Mouse (Mus musculus) MEL (cell line): ENCODE measurements around the gene Phlda1. TPM values are rescaled to one million over a fixed set of nuclear protein-coding genes. Genes with fewer than 3 reads are reported as not detected.

Source experiments
- DNase-seq: peaks from one replicate; pipeline ENCODE4 v3.0.0; 2011; ENCODE audit warnings: low read depth, low spot score
- H3K27ac ChIP-seq: 2 replicates; pipeline ENCODE4 v1.5.1; 2012; ENCODE audit warnings: low read depth, mild to moderate bottlenecking, control low read depth, low read length, moderate library complexity; ENCODE audit not compliant: control insufficient read depth
- H3K27me3 ChIP-seq, 2 experiments: fragments of 150-350 bp in 1 of 2; sonication (generic) in 1 of 2; 2 replicates each; pipeline ENCODE4 v1.6.1; 2012; ENCODE audit warnings: low read length in 2 of 2, mild to moderate bottlenecking in 2 of 2, improper control_type of control experiment in 1 of 2, moderate library complexity in 1 of 2; ENCODE audit not compliant: insufficient read depth in 2 of 2, control insufficient read depth in 1 of 2
- H3K36me3 ChIP-seq, 2 experiments: 2 replicates each; pipeline ENCODE4 v1.6.1; 2012 to 2014; ENCODE audit warnings: low read length in 2 of 2, improper control_type of control experiment in 1 of 2, inconsistent platforms in 1 of 2, mild to moderate bottlenecking in 1 of 2; ENCODE audit not compliant: insufficient read depth in 2 of 2, control insufficient read depth in 1 of 2
- H3K4me1 ChIP-seq, 2 experiments: fragments of 150-350 bp in 1 of 2; sonication (generic) in 1 of 2; 2 replicates each; pipeline ENCODE4 v1.6.1; 2012; ENCODE audit warnings: low read length in 2 of 2, improper control_type of control experiment in 1 of 2, mild to moderate bottlenecking in 1 of 2; ENCODE audit not compliant: insufficient read depth in 2 of 2, control insufficient read depth in 1 of 2
- H3K4me3 ChIP-seq, 2 experiments: fragments of 150-350 bp in 1 of 2; sonication (generic) in 1 of 2; 2 replicates each; pipeline ENCODE4 v1.5.1; 2012; ENCODE audit warnings: low read depth in 2 of 2, low read length in 2 of 2, mild to moderate bottlenecking in 2 of 2, moderate library complexity in 2 of 2, control low read depth in 1 of 2, improper control_type of control experiment in 1 of 2; ENCODE audit not compliant: control insufficient read depth in 1 of 2, insufficient read depth in 1 of 2
- H3K79me2 ChIP-seq: 2 replicates; pipeline ENCODE4 v1.6.1; 2012; ENCODE audit warnings: mild to moderate bottlenecking, low read length, moderate library complexity; ENCODE audit not compliant: control insufficient read depth, poor library complexity, insufficient read depth
- H3K9ac ChIP-seq: 2 replicates; pipeline ENCODE4 v1.6.1; 2012; ENCODE audit warnings: low read depth, mild to moderate bottlenecking, control low read depth, low read length, moderate library complexity; ENCODE audit not compliant: control insufficient read depth, poor library complexity, severe bottlenecking
- H3K9me3 ChIP-seq: fragments of 150-350 bp; sonication (generic); replicated peaks from 2 replicates; pipeline ENCODE4 v1.6.1; 2012; ENCODE audit warnings: mild to moderate bottlenecking, low read length, improper control_type of control experiment, moderate library complexity; ENCODE audit not compliant: insufficient read depth
- BHLHE40 ChIP-seq: IDR thresholded peaks from 2 replicates; pipeline ENCODE4 v1.6.1; 2012; ENCODE audit warnings: low read depth, mild to moderate bottlenecking, inconsistent platforms, low read length, improper control_type of control experiment, borderline replicate concordance
- CHD1 ChIP-seq: IDR thresholded peaks from 2 replicates; pipeline ENCODE4 v1.6.1; 2012; ENCODE audit warnings: low read depth, mild to moderate bottlenecking, inconsistent platforms, low read length, improper control_type of control experiment
- CTCF ChIP-seq, 3 experiments: IDR thresholded peaks in 2 of 3; conservative IDR thresholded peaks in 1 of 3; 2 replicates each; pipeline ENCODE4 v1.5.1; 2011 to 2012; ENCODE audit warnings: low read length in 3 of 3, low read depth in 2 of 3, mild to moderate bottlenecking in 2 of 3, improper control_type of control experiment in 1 of 3, inconsistent platforms in 1 of 3, mixed read lengths in 1 of 3, moderate library complexity in 1 of 3; ENCODE audit not compliant: control insufficient read depth in 1 of 3, insufficient read depth in 1 of 3, poor library complexity in 1 of 3, severe bottlenecking in 1 of 3
- E2F4 ChIP-seq: IDR thresholded peaks from 2 replicates; pipeline ENCODE4 v1.6.1; 2011; ENCODE audit warnings: low read depth, low read length, improper control_type of control experiment, borderline replicate concordance
- EP300 ChIP-seq, 2 experiments: IDR thresholded peaks; 2 replicates each; pipeline ENCODE4 v1.6.1; 2011; ENCODE audit warnings: improper control_type of control experiment in 2 of 2, low read length in 2 of 2, low read depth in 1 of 2, mild to moderate bottlenecking in 1 of 2
- ETS1 ChIP-seq: IDR thresholded peaks from 2 replicates; pipeline ENCODE4 v1.6.1; 2012; ENCODE audit warnings: low read depth, mild to moderate bottlenecking, inconsistent platforms, low read length, improper control_type of control experiment, moderate library complexity
- GABPA ChIP-seq: IDR thresholded peaks from 2 replicates; pipeline ENCODE4 v1.6.1; 2012; ENCODE audit warnings: low read depth, mild to moderate bottlenecking, inconsistent platforms, low read length, improper control_type of control experiment, moderate library complexity
- GATA1 ChIP-seq: IDR thresholded peaks from 2 replicates; pipeline ENCODE4 v1.6.1; 2011; ENCODE audit warnings: low read depth, low read length, improper control_type of control experiment
- HCFC1 ChIP-seq: IDR thresholded peaks from 2 replicates; pipeline ENCODE4 v1.6.1; 2012; ENCODE audit warnings: low read depth, mild to moderate bottlenecking, inconsistent platforms, low read length, improper control_type of control experiment, moderate library complexity
- JUND ChIP-seq: IDR thresholded peaks from 2 replicates; pipeline ENCODE4 v1.6.1; 2011; ENCODE audit warnings: low read depth, mild to moderate bottlenecking, improper control_type of control experiment, low read length
- MAX ChIP-seq: IDR thresholded peaks from 2 replicates; pipeline ENCODE4 v1.6.1; 2011; ENCODE audit warnings: low read length, improper control_type of control experiment
- MAZ ChIP-seq: IDR thresholded peaks from 2 replicates; pipeline ENCODE4 v1.6.1; 2012; ENCODE audit warnings: low read depth, mild to moderate bottlenecking, inconsistent platforms, low read length, improper control_type of control experiment
- MXI1 ChIP-seq: IDR thresholded peaks from 2 replicates; pipeline ENCODE4 v1.6.1; 2011; ENCODE audit warnings: mild to moderate bottlenecking, low read depth, low read length, improper control_type of control experiment
- NELFE ChIP-seq: IDR thresholded peaks from 2 replicates; pipeline ENCODE4 v1.6.1; 2011; ENCODE audit warnings: low read depth, low read length, improper control_type of control experiment
- NRF1 ChIP-seq: IDR thresholded peaks from 2 replicates; pipeline ENCODE4 v1.6.1; 2014; ENCODE audit warnings: low read depth, mild to moderate bottlenecking, inconsistent platforms, low read length, improper control_type of control experiment, moderate library complexity; ENCODE audit not compliant: poor library complexity, insufficient read depth, severe bottlenecking
- POLR2A ChIP-seq, 2 experiments: IDR thresholded peaks; 2 replicates each; pipeline ENCODE4 v1.6.1; 2011 to 2012; ENCODE audit warnings: low read length in 2 of 2, mild to moderate bottlenecking in 2 of 2, control low read depth in 1 of 2, improper control_type of control experiment in 1 of 2, low read depth in 1 of 2, moderate library complexity in 1 of 2; ENCODE audit not compliant: control insufficient read depth in 1 of 2, insufficient read depth in 1 of 2, poor library complexity in 1 of 2
- POLR2AphosphoS2 ChIP-seq: IDR thresholded peaks from 2 replicates; pipeline ENCODE4 v1.6.1; 2011; ENCODE audit warnings: low read length, improper control_type of control experiment
- RAD21 ChIP-seq: IDR thresholded peaks from 2 replicates; pipeline ENCODE4 v1.6.1; 2011; ENCODE audit warnings: mild to moderate bottlenecking, low read depth, low read length, improper control_type of control experiment
- SMC3 ChIP-seq: IDR thresholded peaks from 2 replicates; pipeline ENCODE4 v1.6.1; 2011; ENCODE audit warnings: low read depth, low read length, improper control_type of control experiment
- UBTF ChIP-seq: IDR thresholded peaks from 2 replicates; pipeline ENCODE4 v1.6.1; 2012; ENCODE audit warnings: low read depth, mild to moderate bottlenecking, inconsistent platforms, low read length, improper control_type of control experiment, moderate library complexity, borderline replicate concordance; ENCODE audit not compliant: insufficient read depth
- USF2 ChIP-seq, 2 experiments: IDR thresholded peaks; 2 replicates each; pipeline ENCODE4 v1.6.1; 2011 to 2012; ENCODE audit warnings: improper control_type of control experiment in 2 of 2, low read length in 2 of 2, borderline replicate concordance in 1 of 2, inconsistent platforms in 1 of 2, low read depth in 1 of 2, mild to moderate bottlenecking in 1 of 2; ENCODE audit not compliant: insufficient read depth in 1 of 2
- ZKSCAN1 ChIP-seq: IDR thresholded peaks from 2 replicates; pipeline ENCODE4 v1.6.1; 2012; ENCODE audit warnings: low read depth, mild to moderate bottlenecking, inconsistent platforms, low read length, improper control_type of control experiment, moderate library complexity
- ZMIZ1 ChIP-seq: IDR thresholded peaks from 2 replicates; pipeline ENCODE4 v1.6.1; 2012; ENCODE audit warnings: low read depth, mild to moderate bottlenecking, inconsistent platforms, low read length, improper control_type of control experiment, moderate library complexity
- ZNF384 ChIP-seq: IDR thresholded peaks from 2 replicates; pipeline ENCODE4 v1.6.1; 2012; ENCODE audit warnings: low read depth, mild to moderate bottlenecking, inconsistent platforms, low read length, improper control_type of control experiment
- polyA plus RNA-seq, 2 experiments: library from polyadenylated mRNA; stranded (reverse) in 1 of 2; unstranded in 1 of 2; fragments of >175 nt in 1 of 2; fragments of >200 nt in 1 of 2; gene quantifications; 2 replicates each; pipeline versions ENCODE4 v1.2.1 to v1.2.4; 2012; ENCODE audit warnings: low replicate concordance in 2 of 2, low read depth in 1 of 2; ENCODE audit not compliant: insufficient read length in 2 of 2, insufficient read depth in 1 of 2, missing spikeins in 1 of 2
- total RNA-seq: library from RNA; depleted of rRNA; stranded (reverse); fragments of 300-350 nt; gene quantifications from 2 replicates; pipeline ENCODE4 v1.2.3, GENCODE M21; 2012

Gene Phlda1
- total and polyA plus RNA-seq, 3 experiments, result 0.27 to 3.4 TPM; not detected in 1

GRCm38 (mm10) chr10:111523894-111524293 lies 17.8 kb downstream of the Phlda1 start:
- Histone ChIP-seq H3K36me3 (peaks cover 0 to 7% of the 10 kb centered on the region in 2 experiments; a peak in 2 of 4 replicates), H3K79me2 (no peaks in the 10 kb centered on the region), H3K4me1 (peaks cover 7% of the 10 kb centered on the region in 2 experiments; a peak in 3 of 4 replicates), H3K9me3 (no peaks in the 10 kb centered on the region), H3K9ac (no peak overlapping the region), H3K4me3 (no peak overlapping the region), H3K27ac (no peak overlapping the region), H3K27me3 (peaks cover 5 to 8% of the 10 kb centered on the region in 2 experiments)
- DNase-seq, result no peak
- TF ChIP-seq NELFE (no peak), RAD21 (no peak), MXI1 (no peak), MAZ (no peak), SMC3 (no peak), UBTF (no peak), ETS1 (no peak), JUND (no peak), HCFC1 (no peak), E2F4 (no peak), NRF1 (no peak), ZMIZ1 (no peak), EP300 (IDR thresholded peaks at IDR 0.05; ENCODE audit: low read depth in 1 of 2, low read length in 2 of 2) (no peak), MAX (no peak), BHLHE40 (no peak), ZKSCAN1 (no peak), POLR2A (IDR thresholded peaks at IDR 0.05; ENCODE audit: control insufficient read depth in 1 of 2, insufficient read depth in 1 of 2, low read depth in 1 of 2, low read length in 2 of 2, poor library complexity in 1 of 2) (no peak), USF2 (IDR thresholded peaks at IDR 0.05; ENCODE audit: borderline replicate concordance in 1 of 2, insufficient read depth in 1 of 2, low read depth in 1 of 2, low read length in 2 of 2) (no peak), CHD1 (no peak), CTCF (IDR thresholded peaks at IDR 0.05 in 2 of 3, conservative IDR thresholded peaks at IDR 0.05 in 1 of 3; ENCODE audit: control insufficient read depth in 1 of 3, insufficient read depth in 1 of 3, low read depth in 2 of 3, low read length in 3 of 3, poor library complexity in 1 of 3, severe bottlenecking in 1 of 3) (no peak)

- TF ChIP-seq HCFC1, result no peak
- TF ChIP-seq GATA1, result no peak
- no peak for TF ChIP-seq POLR2AphosphoS2
- TF ChIP-seq CHD1, result no peak
- TF ChIP-seq UBTF, result no peak
- no peak for TF ChIP-seq ZNF384
- no peak for TF ChIP-seq EP300 (IDR thresholded peaks at IDR 0.05; ENCODE audit: low read depth in 1 of 2, low read length in 2 of 2)
- TF ChIP-seq E2F4, result no peak
- no peak for TF ChIP-seq RAD21
- no peak for TF ChIP-seq GABPA
Observed at GRCm38 (mm10) chr10:111527057-111527456, 21.0 kb downstream of the Phlda1 start.

More at GRCm38 (mm10) chr10:111527057-111527456, 21.0 kb downstream of the Phlda1 start:
- Histone ChIP-seq H3K27me3 (peaks cover 1 to 3% of the 10 kb centered on the region in 2 experiments; a peak in 2 of 4 replicates), H3K4me3 (no peak overlapping the region), H3K27ac (no peak overlapping the region), H3K4me1 (peaks cover 11 to 18% of the 10 kb centered on the region in 2 experiments), H3K79me2 (no peaks in the 10 kb centered on the region), H3K9ac (no peak overlapping the region), H3K9me3 (no peaks in the 10 kb centered on the region), H3K36me3 (peaks cover 0 to 18% of the 10 kb centered on the region in 2 experiments; a peak in 2 of 4 replicates)
- peak; percentile 19 for DNase-seq
